Mouse (Mus musculus): ENCODE measurements at regions not wholly inside any gene's neighbourhood (a gene's known extent, or its start where the extent isn't known, plus 50 kb on each side); places are given as distances from the start of the nearest gene placed in this dataset.
A peak's percentile ranks its signal among the peaks of the same experiment; 100 is the strongest.

GRCm38 (mm10) chr7:123589099-123589498, 88.8 kb upstream of the Zkscan2 start:
- no peak for DNase-seq (ENCODE audit: low spot score)

DNA sequence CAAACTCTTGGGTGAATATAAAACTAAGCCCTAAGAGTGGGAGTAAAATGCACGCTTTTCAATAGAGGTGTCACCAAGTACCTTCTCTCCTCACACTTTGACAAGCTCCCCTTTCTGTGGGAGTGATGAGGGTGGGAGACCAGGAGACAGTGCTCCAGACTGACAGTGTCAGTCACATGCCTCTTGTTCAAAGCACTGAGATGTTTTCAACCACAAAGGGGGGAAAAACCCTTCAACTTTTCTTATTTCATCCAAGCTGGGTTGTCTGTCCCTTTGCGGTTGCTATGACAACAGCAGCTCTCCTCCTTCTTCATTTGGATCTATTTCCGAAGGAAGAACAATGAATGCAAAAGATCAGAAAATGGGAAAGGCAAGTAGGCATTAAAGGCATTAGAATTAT, 73.5 kb upstream of the Zkscan2 start:
- peak; percentile 8 for DNase-seq (ENCODE audit: low spot score)

GRCm38 (mm10) chr7:123572376-123572990, 72.2 kb upstream of the Zkscan2 start:
- DNase-seq (ENCODE audit: low spot score) = no peak

- DNase-seq (ENCODE audit: low spot score) = no peak
Observed at GRCm38 (mm10) chr7:123566264-123566663, 66.0 kb upstream of the Zkscan2 start.

- DNase-seq (ENCODE audit: low spot score) = no peak
Observed at GRCm38 (mm10) chr7:123559544-123559943, 59.3 kb upstream of the Zkscan2 start.

All from left cerebral cortex, adult 11 months (tissue).